Mouse (Mus musculus): ENCODE data around the gene Tubd1. TPM values are rescaled to one million over a fixed set of nuclear protein-coding genes. Genes with fewer than 3 reads are reported as not detected.

Tubd1 gene
- polyA plus RNA-seq, 1 experiment from 2014 or later, result 14.8 TPM

- no peak for DNase-seq (ENCODE audit: low spot score)
- no peaks in the 10 kb centered on the region for H3K27me3 ChIP-seq (ENCODE audit: low read depth, poor library complexity, severe bottlenecking)
- no peaks in the 10 kb centered on the region for H3K36me3 ChIP-seq
- 70% methylated on average over 11 of the region's 11 CpGs for WGBS
- peaks cover 20% of the 10 kb centered on the region for H3K4me1 ChIP-seq
- no peaks in the 10 kb centered on the region for H3K9me3 ChIP-seq (replicated peaks)
- H3K4me3 ChIP-seq, result no peak overlapping the region
- no peak overlapping the region for H3K27ac ChIP-seq (replicated peaks)
Observed at GRCm38 (mm10) chr11:86581250-86581753, 36.5 kb downstream of the Tubd1 start.

GRCm38 (mm10) chr11:86581943-86582542 is 37.3 kb downstream of the Tubd1 start:
- no peaks in the 10 kb centered on the region for H3K9me3 ChIP-seq (replicated peaks)
- H3K36me3 ChIP-seq, result no peaks in the 10 kb centered on the region
- no peaks in the 10 kb centered on the region for H3K27me3 ChIP-seq (ENCODE audit: low read depth, poor library complexity, severe bottlenecking)
- H3K4me1 ChIP-seq, result peaks cover 24% of the 10 kb centered on the region
- DNase-seq (ENCODE audit: low spot score), result no peak
- H3K4me3 ChIP-seq, result no peak overlapping the region
- H3K27ac ChIP-seq (replicated peaks), result no peak overlapping the region
- WGBS, result 92% methylated on average over 12 of the region's 12 CpGs

- no peaks in the 10 kb centered on the region for H3K27me3 ChIP-seq (ENCODE audit: low read depth, poor library complexity, severe bottlenecking)
- no peaks in the 10 kb centered on the region for H3K36me3 ChIP-seq
- 84% methylated on average over 7 of the region's 7 CpGs for WGBS
- no peak overlapping the region for H3K4me3 ChIP-seq
- no peaks in the 10 kb centered on the region for H3K9me3 ChIP-seq (replicated peaks)
- H3K4me1 ChIP-seq, result peaks cover 30% of the 10 kb centered on the region
- no peak overlapping the region for H3K27ac ChIP-seq (replicated peaks)
- DNase-seq (ENCODE audit: low spot score), result no peak
Observed at GRCm38 (mm10) chr11:86582543-86583260, 37.9 kb downstream of the Tubd1 start.

DNA sequence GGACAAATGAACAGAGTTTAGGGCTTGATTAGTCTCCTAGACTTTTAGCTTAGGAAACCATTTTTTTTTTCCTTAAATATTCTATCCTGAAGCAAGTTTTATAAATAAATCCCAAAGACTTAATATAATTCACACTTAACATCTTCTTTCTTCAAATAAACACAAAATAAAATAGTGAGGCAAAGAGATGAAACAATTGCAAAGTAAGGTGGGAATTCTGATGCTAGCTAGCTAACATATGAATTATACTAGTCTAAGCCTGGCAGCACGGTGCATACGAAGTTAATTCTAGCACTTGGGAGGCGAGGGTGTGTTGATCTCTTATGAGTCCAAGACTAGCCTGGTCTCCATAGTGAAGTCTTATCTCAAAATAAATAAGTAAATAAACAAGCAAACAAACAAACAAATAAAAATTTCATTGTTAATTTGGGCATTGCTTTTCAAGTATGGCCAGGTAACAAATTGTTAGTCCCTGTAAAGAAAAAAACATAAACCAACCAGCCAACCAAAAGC is 38.6 kb downstream of the Tubd1 start:
- 92% methylated on average over 3 of the region's 3 CpGs for WGBS
- no peak overlapping the region for H3K4me3 ChIP-seq
- H3K27me3 ChIP-seq (ENCODE audit: low read depth, poor library complexity, severe bottlenecking), result no peaks in the 10 kb centered on the region
- no peaks in the 10 kb centered on the region for H3K9me3 ChIP-seq (replicated peaks)
- DNase-seq (ENCODE audit: low spot score), result no peak
- peaks cover 34% of the 10 kb centered on the region for H3K4me1 ChIP-seq
- no peaks in the 10 kb centered on the region for H3K36me3 ChIP-seq
- H3K27ac ChIP-seq (replicated peaks), result no peak overlapping the region

- WGBS, result 90% methylated on average over 14 of the region's 14 CpGs
- H3K4me1 ChIP-seq, result peaks cover 31% of the 10 kb centered on the region
Observed at GRCm38 (mm10) chr11:86583990-86584897, 39.5 kb downstream of the Tubd1 start.

DNA sequence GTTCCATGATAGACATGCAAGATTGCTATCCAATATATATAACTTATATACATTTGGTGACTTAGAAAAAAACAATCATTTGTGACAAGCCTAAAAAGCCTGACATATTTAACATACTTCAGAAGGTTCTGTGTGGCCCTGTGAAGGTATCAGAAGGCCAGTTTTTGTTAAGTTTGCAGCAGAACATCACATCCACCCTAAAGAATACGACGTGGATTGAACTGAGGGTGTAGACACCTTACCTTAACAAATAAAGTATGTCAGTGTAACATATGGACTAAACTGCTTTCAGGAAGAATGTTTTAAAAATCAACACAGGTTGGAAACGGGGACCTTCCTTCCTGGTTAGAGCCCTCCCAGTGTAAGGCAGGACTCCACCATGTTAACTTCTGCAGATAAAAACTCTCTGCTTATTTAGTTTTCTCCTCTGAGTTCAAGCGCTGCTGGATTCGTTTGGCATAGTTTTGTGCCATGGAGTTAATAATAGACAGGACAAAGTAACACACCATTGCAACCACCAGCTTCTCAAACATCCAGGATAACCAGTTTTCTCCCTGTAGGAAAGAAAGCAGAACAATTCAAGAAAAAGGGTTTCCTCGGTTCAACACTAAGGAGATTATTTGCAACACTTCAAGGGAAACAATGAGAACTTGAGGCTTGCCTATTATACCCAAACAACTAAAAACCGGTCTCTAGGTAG is 40.3 kb downstream of the Tubd1 start:
- Histone ChIP-seq H3K27me3 (ENCODE audit: low read depth, poor library complexity, severe bottlenecking) (no peaks in the 10 kb centered on the region), H3K4me1 (peaks cover 27% of the 10 kb centered on the region), H3K4me3 (no peak overlapping the region), H3K36me3 (no peaks in the 10 kb centered on the region), H3K9me3 (replicated peaks) (no peaks in the 10 kb centered on the region), H3K27ac (replicated peaks) (no peak overlapping the region)
- DNase-seq (ENCODE audit: low spot score), result no peak
- 69% methylated on average over 7 of the region's 7 CpGs for WGBS

More at GRCm38 (mm10) chr11:86583990-86584897, 39.5 kb downstream of the Tubd1 start:
- Histone ChIP-seq H3K27ac (replicated peaks) (no peak overlapping the region), H3K9me3 (replicated peaks) (no peaks in the 10 kb centered on the region), H3K4me3 (no peak overlapping the region), H3K27me3 (ENCODE audit: low read depth, poor library complexity, severe bottlenecking) (no peaks in the 10 kb centered on the region), H3K36me3 (no peaks in the 10 kb centered on the region)
- DNase-seq (ENCODE audit: low spot score), result no peak

- WGBS, result 44% methylated on average over 3 of the region's 3 CpGs
- Histone ChIP-seq H3K4me1 (peaks cover 27% of the 10 kb centered on the region), H3K27ac (replicated peaks) (peak overlapping the region; percentile 55), H3K27me3 (ENCODE audit: low read depth, poor library complexity, severe bottlenecking) (no peaks in the 10 kb centered on the region), H3K9me3 (replicated peaks) (no peaks in the 10 kb centered on the region), H3K36me3 (no peaks in the 10 kb centered on the region), H3K4me3 (no peak overlapping the region)
- DNase-seq (ENCODE audit: low spot score), result no peak
Observed at GRCm38 (mm10) chr11:86585598-86585984, 40.8 kb downstream of the Tubd1 start.

DNA sequence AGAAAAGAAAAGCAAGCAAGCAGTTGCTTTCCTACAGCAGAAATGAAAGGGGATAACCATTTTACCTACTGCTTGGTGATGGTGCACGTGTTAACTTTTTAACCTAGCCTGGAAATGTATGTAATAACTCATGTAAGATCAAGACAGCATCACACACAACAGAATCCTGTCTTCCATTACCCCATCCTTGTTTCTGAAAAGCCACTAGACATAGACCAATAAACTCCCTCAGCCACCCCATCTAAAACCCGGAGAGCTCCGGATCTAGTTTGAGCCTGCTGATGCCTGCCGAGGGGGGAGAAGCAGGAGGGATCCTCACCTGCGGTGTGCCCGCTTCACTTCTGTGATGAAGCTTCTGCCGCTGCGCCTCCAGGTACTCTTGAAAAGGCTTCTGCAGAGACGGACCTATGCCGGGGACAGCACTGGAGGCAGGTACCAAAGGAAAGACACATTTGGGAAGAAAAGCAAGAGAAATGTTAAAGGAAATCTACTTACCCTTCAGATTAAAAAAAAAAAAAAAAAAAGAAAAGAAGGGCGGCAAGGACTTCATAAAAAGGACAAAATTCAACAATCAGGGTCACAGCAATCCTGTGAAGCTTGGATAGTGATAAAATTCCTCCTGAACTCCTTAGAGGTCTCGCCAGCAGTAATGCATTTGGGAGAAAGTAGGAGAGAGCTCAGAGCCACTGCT is 41.5 kb downstream of the Tubd1 start:
- Histone ChIP-seq H3K36me3 (no peaks in the 10 kb centered on the region), H3K27ac (replicated peaks) (peak overlapping the region; percentile 61; the same call in 1 of the 2 replicates), H3K4me1 (peaks cover 27% of the 10 kb centered on the region), H3K9me3 (replicated peaks) (no peaks in the 10 kb centered on the region), H3K27me3 (ENCODE audit: low read depth, poor library complexity, severe bottlenecking) (no peaks in the 10 kb centered on the region), H3K4me3 (peak overlapping the region; percentile 32)
- no peak for DNase-seq (ENCODE audit: low spot score)
- WGBS, result 21% methylated on average over 12 of the region's 12 CpGs

- Histone ChIP-seq H3K27ac (replicated peaks) (peak overlapping the region; percentile 61), H3K4me1 (peaks cover 27% of the 10 kb centered on the region), H3K27me3 (ENCODE audit: low read depth, poor library complexity, severe bottlenecking) (no peaks in the 10 kb centered on the region), H3K36me3 (no peaks in the 10 kb centered on the region), H3K9me3 (replicated peaks) (no peaks in the 10 kb centered on the region), H3K4me3 (peak overlapping the region; percentile 32)
- 13% methylated on average over 15 of the region's 15 CpGs for WGBS
- no peak for DNase-seq (ENCODE audit: low spot score)
Observed at GRCm38 (mm10) chr11:86586868-86587792, 42.3 kb downstream of the Tubd1 start.

DNA sequence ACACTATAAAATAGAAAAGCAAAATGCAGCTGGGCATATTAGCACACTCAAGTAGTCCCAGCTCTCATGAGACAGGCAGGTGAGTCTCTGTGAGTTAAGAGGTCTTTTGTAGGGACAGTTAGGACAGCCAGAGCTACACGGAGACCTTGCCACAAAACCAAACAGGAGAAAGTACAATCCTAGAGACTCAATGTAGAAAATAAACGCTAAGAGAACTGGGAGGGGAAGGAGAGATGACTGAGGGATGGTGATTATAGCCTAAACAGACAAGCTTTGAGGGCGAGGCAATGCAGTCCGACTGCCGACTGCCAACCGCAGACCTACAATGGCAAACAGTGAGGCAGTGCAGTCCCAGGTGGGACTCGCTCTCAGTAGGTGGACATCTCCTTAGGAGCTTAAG is 43.0 kb downstream of the Tubd1 start:
- Histone ChIP-seq H3K36me3 (no peaks in the 10 kb centered on the region), H3K4me1 (peaks cover 28% of the 10 kb centered on the region), H3K4me3 (no peak overlapping the region), H3K27ac (replicated peaks) (no peak overlapping the region), H3K9me3 (replicated peaks) (no peaks in the 10 kb centered on the region), H3K27me3 (ENCODE audit: low read depth, poor library complexity, severe bottlenecking) (no peaks in the 10 kb centered on the region)
- no peak for DNase-seq (ENCODE audit: low spot score)
- WGBS, result 51% methylated on average over 7 of the region's 7 CpGs

All from midbrain, embryonic 10.5 days (tissue).